Mouse (Mus musculus) MEL (cell line): ENCODE measurements around the gene Th. TPM values are rescaled to one million over a fixed set of nuclear protein-coding genes. Genes with fewer than 3 reads are reported as not detected.

Experiments used
- DNase-seq: peaks from one replicate; pipeline ENCODE4 v3.0.0; 2011; ENCODE audit warnings: low read depth, low spot score
- H3K27ac ChIP-seq: 2 replicates; pipeline ENCODE4 v1.5.1; 2012; ENCODE audit warnings: low read depth, mild to moderate bottlenecking, control low read depth, low read length, moderate library complexity; ENCODE audit not compliant: control insufficient read depth
- H3K27me3 ChIP-seq, 2 experiments: fragments of 150-350 bp in 1 of 2; sonication (generic) in 1 of 2; 2 replicates each; pipeline ENCODE4 v1.6.1; 2012; ENCODE audit warnings: low read length in 2 of 2, mild to moderate bottlenecking in 2 of 2, improper control_type of control experiment in 1 of 2, moderate library complexity in 1 of 2; ENCODE audit not compliant: insufficient read depth in 2 of 2, control insufficient read depth in 1 of 2
- H3K36me3 ChIP-seq, 2 experiments: 2 replicates each; pipeline ENCODE4 v1.6.1; 2012 to 2014; ENCODE audit warnings: low read length in 2 of 2, improper control_type of control experiment in 1 of 2, inconsistent platforms in 1 of 2, mild to moderate bottlenecking in 1 of 2; ENCODE audit not compliant: insufficient read depth in 2 of 2, control insufficient read depth in 1 of 2
- H3K4me1 ChIP-seq, 2 experiments: fragments of 150-350 bp in 1 of 2; sonication (generic) in 1 of 2; 2 replicates each; pipeline ENCODE4 v1.6.1; 2012; ENCODE audit warnings: low read length in 2 of 2, improper control_type of control experiment in 1 of 2, mild to moderate bottlenecking in 1 of 2; ENCODE audit not compliant: insufficient read depth in 2 of 2, control insufficient read depth in 1 of 2
- H3K4me3 ChIP-seq, 2 experiments: fragments of 150-350 bp in 1 of 2; sonication (generic) in 1 of 2; 2 replicates each; pipeline ENCODE4 v1.5.1; 2012; ENCODE audit warnings: low read depth in 2 of 2, low read length in 2 of 2, mild to moderate bottlenecking in 2 of 2, moderate library complexity in 2 of 2, control low read depth in 1 of 2, improper control_type of control experiment in 1 of 2; ENCODE audit not compliant: control insufficient read depth in 1 of 2, insufficient read depth in 1 of 2
- H3K79me2 ChIP-seq: 2 replicates; pipeline ENCODE4 v1.6.1; 2012; ENCODE audit warnings: mild to moderate bottlenecking, low read length, moderate library complexity; ENCODE audit not compliant: control insufficient read depth, poor library complexity, insufficient read depth
- H3K9ac ChIP-seq: 2 replicates; pipeline ENCODE4 v1.6.1; 2012; ENCODE audit warnings: low read depth, mild to moderate bottlenecking, control low read depth, low read length, moderate library complexity; ENCODE audit not compliant: control insufficient read depth, poor library complexity, severe bottlenecking
- H3K9me3 ChIP-seq: fragments of 150-350 bp; sonication (generic); replicated peaks from 2 replicates; pipeline ENCODE4 v1.6.1; 2012; ENCODE audit warnings: mild to moderate bottlenecking, low read length, improper control_type of control experiment, moderate library complexity; ENCODE audit not compliant: insufficient read depth
- CHD1 ChIP-seq: IDR thresholded peaks from 2 replicates; pipeline ENCODE4 v1.6.1; 2012; ENCODE audit warnings: low read depth, mild to moderate bottlenecking, inconsistent platforms, low read length, improper control_type of control experiment
- ELF1 ChIP-seq: IDR thresholded peaks from 2 replicates; pipeline ENCODE4 v1.6.1; 2014; ENCODE audit warnings: low read depth, mild to moderate bottlenecking, inconsistent platforms, low read length, improper control_type of control experiment, moderate library complexity
- EP300 ChIP-seq, 2 experiments: IDR thresholded peaks; 2 replicates each; pipeline ENCODE4 v1.6.1; 2011; ENCODE audit warnings: improper control_type of control experiment in 2 of 2, low read length in 2 of 2, low read depth in 1 of 2, mild to moderate bottlenecking in 1 of 2
- GABPA ChIP-seq: IDR thresholded peaks from 2 replicates; pipeline ENCODE4 v1.6.1; 2012; ENCODE audit warnings: low read depth, mild to moderate bottlenecking, inconsistent platforms, low read length, improper control_type of control experiment, moderate library complexity
- HCFC1 ChIP-seq: IDR thresholded peaks from 2 replicates; pipeline ENCODE4 v1.6.1; 2012; ENCODE audit warnings: low read depth, mild to moderate bottlenecking, inconsistent platforms, low read length, improper control_type of control experiment, moderate library complexity
- JUND ChIP-seq: IDR thresholded peaks from 2 replicates; pipeline ENCODE4 v1.6.1; 2011; ENCODE audit warnings: low read depth, mild to moderate bottlenecking, improper control_type of control experiment, low read length
- MAFK ChIP-seq: IDR thresholded peaks from 2 replicates; pipeline ENCODE4 v1.6.1; 2011; ENCODE audit warnings: low read depth, mild to moderate bottlenecking, low read length, improper control_type of control experiment, borderline replicate concordance
- MAX ChIP-seq: IDR thresholded peaks from 2 replicates; pipeline ENCODE4 v1.6.1; 2011; ENCODE audit warnings: low read length, improper control_type of control experiment
- MXI1 ChIP-seq: IDR thresholded peaks from 2 replicates; pipeline ENCODE4 v1.6.1; 2011; ENCODE audit warnings: mild to moderate bottlenecking, low read depth, low read length, improper control_type of control experiment
- MYC ChIP-seq: IDR thresholded peaks from 2 replicates; pipeline ENCODE4 v1.6.1; 2011; ENCODE audit warnings: low read depth, mild to moderate bottlenecking, low read length, improper control_type of control experiment, moderate library complexity
- NELFE ChIP-seq: IDR thresholded peaks from 2 replicates; pipeline ENCODE4 v1.6.1; 2011; ENCODE audit warnings: low read depth, low read length, improper control_type of control experiment
- NRF1 ChIP-seq: IDR thresholded peaks from 2 replicates; pipeline ENCODE4 v1.6.1; 2014; ENCODE audit warnings: low read depth, mild to moderate bottlenecking, inconsistent platforms, low read length, improper control_type of control experiment, moderate library complexity; ENCODE audit not compliant: poor library complexity, insufficient read depth, severe bottlenecking
- POLR2A ChIP-seq, 2 experiments: IDR thresholded peaks; 2 replicates each; pipeline ENCODE4 v1.6.1; 2011 to 2012; ENCODE audit warnings: low read length in 2 of 2, mild to moderate bottlenecking in 2 of 2, control low read depth in 1 of 2, improper control_type of control experiment in 1 of 2, low read depth in 1 of 2, moderate library complexity in 1 of 2; ENCODE audit not compliant: control insufficient read depth in 1 of 2, insufficient read depth in 1 of 2, poor library complexity in 1 of 2
- POLR2AphosphoS2 ChIP-seq: IDR thresholded peaks from 2 replicates; pipeline ENCODE4 v1.6.1; 2011; ENCODE audit warnings: low read length, improper control_type of control experiment
- POLR2AphosphoS5 ChIP-seq: IDR thresholded peaks from 2 replicates; pipeline ENCODE4 v1.6.1; 2012; ENCODE audit warnings: low read depth, borderline replicate concordance, mild to moderate bottlenecking, inconsistent platforms, low read length, moderate library complexity, mixed read lengths
- RAD21 ChIP-seq: IDR thresholded peaks from 2 replicates; pipeline ENCODE4 v1.6.1; 2011; ENCODE audit warnings: mild to moderate bottlenecking, low read depth, low read length, improper control_type of control experiment
- TAL1 ChIP-seq: IDR thresholded peaks from 2 replicates; pipeline ENCODE4 v1.6.1; 2012; ENCODE audit warnings: mild to moderate bottlenecking, inconsistent platforms, low read length, moderate library complexity, mixed read lengths
- TBP ChIP-seq: IDR thresholded peaks from 2 replicates; pipeline ENCODE4 v1.8.0; 2011; ENCODE audit warnings: low read depth, low read length, improper control_type of control experiment
- TCF12 ChIP-seq: IDR thresholded peaks from 2 replicates; pipeline ENCODE4 v1.6.1; 2014; ENCODE audit warnings: low read depth, mild to moderate bottlenecking, inconsistent platforms, low read length, improper control_type of control experiment, moderate library complexity
- UBTF ChIP-seq: IDR thresholded peaks from 2 replicates; pipeline ENCODE4 v1.6.1; 2012; ENCODE audit warnings: low read depth, mild to moderate bottlenecking, inconsistent platforms, low read length, improper control_type of control experiment, moderate library complexity, borderline replicate concordance; ENCODE audit not compliant: insufficient read depth
- ZKSCAN1 ChIP-seq: IDR thresholded peaks from 2 replicates; pipeline ENCODE4 v1.6.1; 2012; ENCODE audit warnings: low read depth, mild to moderate bottlenecking, inconsistent platforms, low read length, improper control_type of control experiment, moderate library complexity
- ZMIZ1 ChIP-seq: IDR thresholded peaks from 2 replicates; pipeline ENCODE4 v1.6.1; 2012; ENCODE audit warnings: low read depth, mild to moderate bottlenecking, inconsistent platforms, low read length, improper control_type of control experiment, moderate library complexity
- polyA plus RNA-seq, 2 experiments: library from polyadenylated mRNA; stranded (reverse) in 1 of 2; unstranded in 1 of 2; fragments of >175 nt in 1 of 2; fragments of >200 nt in 1 of 2; gene quantifications; 2 replicates each; pipeline versions ENCODE4 v1.2.1 to v1.2.4; 2012; ENCODE audit warnings: low replicate concordance in 2 of 2, low read depth in 1 of 2; ENCODE audit not compliant: insufficient read length in 2 of 2, insufficient read depth in 1 of 2, missing spikeins in 1 of 2
- total RNA-seq: library from RNA; depleted of rRNA; stranded (reverse); fragments of 300-350 nt; gene quantifications from 2 replicates; pipeline ENCODE4 v1.2.3, GENCODE M21; 2012

The Th gene
- total and polyA plus RNA-seq, 3 experiments = not detected

- H3K79me2 ChIP-seq = no peaks in the 10 kb centered on the region
- H3K36me3 ChIP-seq = peaks cover 0 to 3% of the 10 kb centered on the region in 2 experiments; a peak in 1 of 4 replicates
- peaks cover 0 to 3% of the 10 kb centered on the region in 2 experiments; a peak in 2 of 4 replicates for H3K4me1 ChIP-seq
- no peaks in the 10 kb centered on the region for H3K9me3 ChIP-seq
- TF ChIP-seq JUND (no peak), UBTF (no peak), MAFK (no peak), RAD21 (no peak), NELFE (no peak), HCFC1 (no peak), MXI1 (no peak), TBP (no peak), ELF1 (no peak), POLR2A (IDR thresholded peaks at IDR 0.05; ENCODE audit: control insufficient read depth in 1 of 2, insufficient read depth in 1 of 2, low read depth in 1 of 2, low read length in 2 of 2, poor library complexity in 1 of 2) (no peak), EP300 (IDR thresholded peaks at IDR 0.05; ENCODE audit: low read depth in 1 of 2, low read length in 2 of 2) (no peak)
- no peak overlapping the region for H3K4me3 ChIP-seq
- no peak for DNase-seq
- no peak overlapping the region for H3K27ac ChIP-seq
- H3K27me3 ChIP-seq = no peaks in the 10 kb centered on the region
- H3K9ac ChIP-seq = no peak overlapping the region
Observed at GRCm38 (mm10) chr7:142935708-142936107, 4.8 kb upstream of the Th start.

DNA sequence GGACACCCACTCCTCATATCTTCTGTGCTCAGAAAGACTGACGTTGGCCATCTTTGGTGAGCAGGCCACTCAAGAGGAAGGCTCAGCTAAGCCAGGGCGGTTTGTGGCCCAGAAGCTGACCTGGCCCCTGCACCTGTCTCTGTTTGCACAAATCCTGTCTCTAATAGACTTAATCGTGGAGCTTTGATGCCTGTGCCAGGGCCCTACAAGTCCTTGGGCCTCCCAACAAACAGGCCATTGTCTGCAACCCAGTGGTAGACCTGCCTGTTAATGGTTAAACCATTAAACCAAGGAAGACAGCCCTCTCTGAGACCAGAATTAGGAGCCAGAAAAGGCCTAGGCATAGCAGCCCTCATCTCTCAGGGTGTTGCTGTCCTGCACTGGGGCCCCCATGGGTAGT, 1.5 kb upstream of the Th start:
- Histone ChIP-seq H3K4me1 (no peaks in the 10 kb centered on the region), H3K27me3 (peaks cover 0 to 2% of the 10 kb centered on the region in 2 experiments; a peak in 2 of 4 replicates), H3K79me2 (no peaks in the 10 kb centered on the region), H3K9me3 (no peaks in the 10 kb centered on the region), H3K27ac (no peak overlapping the region), H3K9ac (no peak overlapping the region), H3K4me3 (no peak overlapping the region), H3K36me3 (no peaks in the 10 kb centered on the region)
- DNase-seq = no peak
- no peak for TF ChIP-seq ZMIZ1
- TF ChIP-seq JUND = no peak
- TF ChIP-seq MYC = no peak
- TF ChIP-seq NELFE = no peak
- no peak for TF ChIP-seq GABPA
- TF ChIP-seq CHD1 = no peak
- TF ChIP-seq RAD21 = no peak
- no peak for TF ChIP-seq MAX
- no peak for TF ChIP-seq POLR2AphosphoS5
- no peak for TF ChIP-seq ELF1
- TF ChIP-seq TCF12 = no peak
- TF ChIP-seq TAL1 = no peak
- no peak for TF ChIP-seq ZKSCAN1
- no peak for TF ChIP-seq POLR2AphosphoS2
- no peak for TF ChIP-seq NRF1
- no peak for TF ChIP-seq MAFK
